Mouse (Mus musculus) urinary bladder, adult 2 months (tissue): Measurements from ENCODE around the gene Foxf1. TPM values are rescaled to one million over a fixed set of nuclear protein-coding genes. Genes with fewer than 3 reads are reported as not detected.

ENCODE experiments used
- DNase-seq: peaks from one replicate; pipeline ENCODE4 v3.0.0; 2022; ENCODE audit warnings: low spot score
- polyA plus RNA-seq: library from polyadenylated mRNA; depleted of rRNA; stranded (reverse); fragments of >200 nt; gene quantifications from 2 replicates; pipeline ENCODE4 v1.2.3, GENCODE M21; 2012; rRNA removed

Foxf1 gene
- polyA plus RNA-seq, 1 experiment: 117 TPM

- DNase-seq: no peak
Observed at GRCm38 (mm10) chr8:121130522-121130921, 46.3 kb downstream of the Foxf1 start.

- no peak for DNase-seq
Observed at GRCm38 (mm10) chr8:121132961-121133513, 48.9 kb downstream of the Foxf1 start.

- DNase-seq: no peak
Observed at GRCm38 (mm10) chr8:121134102-121134501, 49.9 kb downstream of the Foxf1 start.

GRCm38 (mm10) chr8:121134512-121134911 is 50.3 kb downstream of the Foxf1 start:
- DNase-seq: no peak

- no peak for DNase-seq
Observed at GRCm38 (mm10) chr8:121136856-121137255, 52.7 kb downstream of the Foxf1 start.

Other genes starting within 250 kb of the Foxf1 start
- gene Mthfsd, start 24.0 kb downstream of the Foxf1 start, polyA plus RNA-seq: 95.5 and 139 TPM in 2 replicates
- gene Foxc2, start 31.8 kb downstream of the Foxf1 start, polyA plus RNA-seq: 0.47 and 1.0 TPM in 2 replicates
- 3.4 and 5.0 TPM in 2 replicates for gene Foxl1, start 43.6 kb downstream of the Foxf1 start, polyA plus RNA-seq